Mouse (Mus musculus) neural tube, embryonic 11.5 days (tissue): ENCODE data around the gene Hnrnpll. TPM values are rescaled to one million over a fixed set of nuclear protein-coding genes. Genes with fewer than 3 reads are reported as not detected.
"Not testable (repeated sequence)": the region's sequence is repeated elsewhere in the genome, so short reads cannot be mapped to it uniquely, and the experiment has no call there.

Experiments used
- ATAC-seq: fragments of 200-750 bp; cut with Nextera tagmentation; 2 replicates; pipeline ENCODE4 v1.8.0; 2017; ENCODE audit warnings: moderate number of reproducible peaks, mild to moderate bottlenecking, moderate TSS enrichment, moderate library complexity; ENCODE audit not compliant: insufficient read depth, low FRiP score, low TSS enrichment
- DNase-seq: peaks from one replicate; pipeline ENCODE4 v3.0.0-alpha.2; 2015; ENCODE audit warnings: low spot score
- H3K27ac ChIP-seq: fragments of 300-500 bp; sonication (generic); 2 replicates; pipeline ENCODE4 v1.5.1; 2014; ENCODE audit warnings: low read depth, mild to moderate bottlenecking, low read length
- H3K27me3 ChIP-seq: fragments of 300-500 bp; sonication (generic); 2 replicates; pipeline ENCODE4 v1.6.1; 2014; ENCODE audit warnings: mild to moderate bottlenecking, low read length, mixed read lengths; ENCODE audit not compliant: control insufficient read depth, insufficient read depth
- H3K36me3 ChIP-seq: fragments of 300-500 bp; sonication (generic); 2 replicates; pipeline ENCODE4 v1.6.1; 2014; ENCODE audit warnings: mild to moderate bottlenecking, low read length, moderate library complexity, mixed read lengths; ENCODE audit not compliant: control insufficient read depth, insufficient read depth
- H3K4me1 ChIP-seq: fragments of 300-500 bp; sonication (generic); 2 replicates; pipeline ENCODE4 v1.6.1; 2014; ENCODE audit warnings: low read length, mixed read lengths; ENCODE audit not compliant: control insufficient read depth, insufficient read depth
- H3K4me2 ChIP-seq: fragments of 300-500 bp; sonication (generic); 2 replicates; pipeline ENCODE4 v1.6.1; 2014; ENCODE audit warnings: low read depth, mild to moderate bottlenecking, moderate library complexity
- H3K4me3 ChIP-seq: fragments of 300-500 bp; sonication (generic); 2 replicates; pipeline ENCODE4 v1.5.1; 2014; ENCODE audit warnings: low read depth, low read length
- H3K9ac ChIP-seq: fragments of 300-500 bp; sonication (generic); 2 replicates; pipeline ENCODE4 v1.6.1; 2014; ENCODE audit warnings: mild to moderate bottlenecking, low read length
- H3K9me3 ChIP-seq: fragments of 300-500 bp; sonication (generic); 2 replicates; pipeline ENCODE4 v1.6.1; 2016; ENCODE audit warnings: low read length; ENCODE audit not compliant: control insufficient read depth
- WGBS: fragments of 180-500 bp; shearing (Covaris S2); extraction: QIAGEN DNeasy Blood & Tissue Kit; methylation state at CpG from one replicate; pipeline ENCODE4 v1.1.7; 2014; 5-methylcytosine and 5-hydroxymethylcytosine counted together
- polyA plus RNA-seq: library from polyadenylated mRNA; unstranded; fragments of >200 nt; fragmentation: Nextera tagmentation; extraction: Ambion mirVana; gene quantifications from 2 replicates; pipeline ENCODE4 v1.2.1, GENCODE M21; 2014

Gene Hnrnpll
- polyA plus RNA-seq, 1 experiment from 2014 or later, result 117 TPM

DNA sequence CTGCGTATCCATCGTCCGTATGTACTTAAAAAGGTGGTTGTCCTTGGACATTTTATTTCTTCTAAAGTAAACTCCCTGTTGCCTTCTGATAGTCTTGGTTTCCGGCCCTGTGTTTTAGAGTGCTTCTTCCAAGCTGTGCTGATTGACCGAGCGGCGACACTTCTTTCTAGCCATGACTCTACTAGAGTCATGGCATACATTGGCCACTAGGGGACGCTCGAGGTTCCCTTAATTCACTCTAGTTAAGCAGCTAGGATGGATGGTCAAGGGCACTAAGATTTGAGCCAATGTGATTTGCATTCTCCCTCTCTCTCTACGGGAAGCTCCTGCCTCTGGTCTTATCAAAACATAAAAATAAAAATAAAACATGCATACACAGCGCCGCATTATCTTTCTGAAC is 44.7 kb downstream of the Hnrnpll start:
- Histone ChIP-seq H3K4me2 (no peak overlapping the region), H3K9ac (no peak overlapping the region), H3K27me3 (no peaks in the 10 kb centered on the region), H3K4me3 (no peak overlapping the region), H3K4me1 (peaks cover 4% of the 10 kb centered on the region), H3K36me3 (no peaks in the 10 kb centered on the region), H3K9me3 (no peaks in the 10 kb centered on the region), H3K27ac (no peak overlapping the region)
- DNase-seq, result peak; percentile 60
- no peak for ATAC-seq
- 48% methylated on average over 12 of the region's 12 CpGs for WGBS

DNA sequence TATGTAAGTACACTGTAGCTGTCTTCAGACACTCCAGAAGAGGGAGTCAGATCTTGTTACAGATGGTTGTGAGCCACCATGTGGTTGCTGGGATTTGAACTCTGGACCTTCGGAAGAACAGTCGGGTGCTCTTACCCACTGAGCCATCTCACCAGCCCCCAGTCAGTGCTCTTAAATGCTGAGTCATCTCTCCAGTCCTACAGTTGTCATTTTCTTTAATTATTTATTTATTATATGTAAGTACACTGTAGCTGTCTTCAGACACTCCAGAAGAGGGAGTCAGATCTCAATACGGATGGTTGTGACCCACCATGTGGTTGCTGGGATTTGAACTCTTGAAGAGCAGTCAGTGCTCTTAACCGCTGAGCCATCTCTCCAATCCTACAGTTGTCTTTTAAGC is 45.7 kb downstream of the Hnrnpll start:
- H3K27ac ChIP-seq, H3K9ac ChIP-seq, H3K36me3 ChIP-seq, H3K4me3 ChIP-seq, ATAC-seq, H3K4me1 ChIP-seq, H3K9me3 ChIP-seq, H3K27me3 ChIP-seq, H3K4me2 ChIP-seq, DNase-seq: not testable (repeated sequence)
- WGBS, result 89% methylated on average over 4 of the region's 4 CpGs

DNA sequence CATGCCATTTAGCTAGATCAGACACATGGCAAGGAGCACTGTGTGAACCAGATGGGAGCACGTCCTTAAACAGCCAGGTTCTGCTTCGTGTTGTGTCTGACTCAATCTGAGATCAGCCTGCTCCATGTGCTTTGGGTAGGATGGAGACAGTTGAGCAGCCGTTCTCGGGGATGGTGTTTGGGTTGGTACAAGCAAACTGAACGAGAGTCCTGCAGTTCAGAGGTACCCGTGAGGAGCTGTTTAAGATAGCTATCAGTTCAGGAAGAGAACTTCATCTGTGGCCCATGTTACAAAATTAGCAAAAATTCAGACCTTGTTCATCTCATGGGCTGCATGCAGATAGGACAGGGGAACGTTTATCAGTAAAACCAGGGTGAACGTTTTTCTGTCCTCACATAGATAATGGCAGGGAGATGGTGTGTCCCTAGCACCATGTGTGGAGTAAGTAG is 47.7 kb downstream of the Hnrnpll start:
- 87% methylated on average over 8 of the region's 8 CpGs for WGBS
- peaks cover 7% of the 10 kb centered on the region for H3K4me1 ChIP-seq
- no peak overlapping the region for H3K27ac ChIP-seq

DNA sequence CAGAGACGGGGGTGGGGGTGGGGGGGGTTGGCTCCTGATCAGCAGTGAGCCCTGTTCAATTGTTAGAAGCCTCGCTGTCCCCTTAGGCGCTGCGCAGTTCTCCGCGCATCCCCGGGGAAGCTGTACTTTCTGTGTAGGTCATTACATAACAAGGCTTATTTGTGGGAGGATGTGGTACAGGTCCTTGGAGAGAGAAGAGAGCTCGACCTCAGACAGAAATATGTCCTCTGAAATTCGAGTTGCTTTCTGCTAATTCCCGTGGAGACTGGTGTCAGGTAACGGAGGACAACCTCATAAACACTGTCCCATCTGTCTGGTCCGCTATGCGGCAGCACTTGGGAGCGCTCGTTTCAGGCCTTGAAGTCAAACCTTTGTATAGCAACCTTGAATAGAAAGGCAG is 52.2 kb downstream of the Hnrnpll start:
- H3K4me1 ChIP-seq, result peaks cover 9% of the 10 kb centered on the region; the same call in 1 of the 2 replicates
- peak; percentile 21 for DNase-seq
- H3K27ac ChIP-seq, result no peak overlapping the region
- no peaks in the 10 kb centered on the region for H3K27me3 ChIP-seq
- H3K4me2 ChIP-seq, result no peak overlapping the region
- WGBS, result 29% methylated on average over 15 of the region's 15 CpGs
- H3K4me3 ChIP-seq, result no peak overlapping the region
- no peak for ATAC-seq
- no peaks in the 10 kb centered on the region for H3K36me3 ChIP-seq
- H3K9ac ChIP-seq, result no peak overlapping the region
- H3K9me3 ChIP-seq, result no peaks in the 10 kb centered on the region

More for the DNA sequence above, 47.7 kb downstream of the Hnrnpll start:
- ATAC-seq (no peak), DNase-seq (no peak)
- no peaks in the 10 kb centered on the region for H3K9me3 ChIP-seq
- no peak overlapping the region for H3K4me2 ChIP-seq
- H3K4me3 ChIP-seq, result no peak overlapping the region
- no peaks in the 10 kb centered on the region for H3K27me3 ChIP-seq
- no peak overlapping the region for H3K9ac ChIP-seq
- no peaks in the 10 kb centered on the region for H3K36me3 ChIP-seq

DNA sequence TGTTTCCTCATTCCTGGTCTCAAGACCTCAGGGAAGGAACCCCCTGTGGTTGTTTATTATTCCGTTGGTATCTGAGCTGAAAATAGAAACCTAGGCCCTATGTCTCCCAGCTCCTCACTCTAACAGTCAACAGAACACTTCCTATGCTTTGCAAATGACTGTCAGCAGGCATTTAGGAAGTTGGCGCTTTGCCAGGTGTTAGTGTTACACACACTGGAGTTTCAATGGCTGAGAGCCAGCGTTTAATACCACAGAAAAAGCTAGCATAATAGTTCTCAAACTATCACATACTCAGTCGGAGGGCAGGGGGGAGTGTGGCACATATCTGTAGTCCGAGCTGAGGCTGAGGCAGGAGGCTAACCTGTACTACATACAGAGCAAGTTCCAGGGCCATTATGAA is 53.3 kb downstream of the Hnrnpll start:
- no peak overlapping the region for H3K27ac ChIP-seq
- H3K4me1 ChIP-seq, result peaks cover 9% of the 10 kb centered on the region; the same call in 1 of the 2 replicates
- H3K4me2 ChIP-seq, result no peak overlapping the region
- ATAC-seq, result no peak
- no peak overlapping the region for H3K4me3 ChIP-seq
- WGBS, result 52% methylated on average over 5 of the region's 5 CpGs
- no peaks in the 10 kb centered on the region for H3K36me3 ChIP-seq
- no peaks in the 10 kb centered on the region for H3K9me3 ChIP-seq
- no peak overlapping the region for H3K9ac ChIP-seq
- H3K27me3 ChIP-seq, result no peaks in the 10 kb centered on the region
- DNase-seq, result peak; percentile 59

DNA sequence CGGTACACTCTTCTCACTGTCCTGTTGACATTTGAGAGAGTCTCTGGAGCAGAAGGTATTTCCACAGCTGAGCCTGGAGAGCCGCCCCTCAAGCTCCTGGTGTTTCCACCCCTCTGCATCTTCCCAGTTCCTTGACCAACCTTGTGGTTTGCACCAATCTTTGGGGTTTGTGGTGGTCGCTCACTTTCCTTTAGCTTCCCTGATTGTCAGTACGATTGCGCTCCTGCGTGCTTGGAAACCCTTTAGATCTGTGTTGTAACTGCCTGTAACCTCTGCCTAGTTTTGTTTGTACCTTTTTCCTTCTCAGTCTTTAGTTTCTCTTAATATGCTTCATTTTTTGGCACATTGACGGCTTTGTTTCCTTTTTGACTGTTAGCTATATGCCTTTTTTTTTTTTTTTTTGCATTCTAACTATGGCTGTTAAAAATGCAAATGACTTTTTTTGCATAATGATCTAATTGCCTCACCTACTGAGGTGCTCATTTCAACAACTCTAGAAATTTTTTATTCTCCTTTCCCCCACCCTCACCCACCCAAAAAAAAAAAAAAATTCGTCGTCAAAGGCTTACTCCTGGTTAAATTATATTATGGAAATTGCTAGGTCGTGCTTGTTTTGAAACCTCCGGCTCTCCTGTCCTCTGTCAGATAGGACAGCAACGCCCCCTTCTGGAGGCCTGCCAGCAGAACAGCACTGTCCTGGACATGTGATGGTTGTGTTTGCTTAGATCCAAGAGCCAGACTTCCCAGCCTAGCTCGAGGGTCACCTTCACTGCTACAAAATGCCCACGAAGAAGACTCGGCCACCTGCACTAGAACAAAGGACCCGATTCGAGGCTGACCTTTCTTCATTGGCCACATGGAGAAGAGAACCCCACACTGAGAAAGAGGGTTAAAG is 57.5 kb downstream of the Hnrnpll start:
- H3K4me2 ChIP-seq, result no peak overlapping the region
- H3K27ac ChIP-seq, result no peak overlapping the region
- 50% methylated on average over 17 of the region's 17 CpGs for WGBS
- H3K9me3 ChIP-seq, result no peaks in the 10 kb centered on the region
- 0 out of 2 replicates have a peak, but pooled peaks cover 6% of the 10 kb centered on the region for H3K4me1 ChIP-seq
- no peak overlapping the region for H3K4me3 ChIP-seq
- no peak overlapping the region for H3K9ac ChIP-seq
- no peaks in the 10 kb centered on the region for H3K27me3 ChIP-seq
- DNase-seq, result peak; percentile 54
- no peaks in the 10 kb centered on the region for H3K36me3 ChIP-seq
- ATAC-seq, result no peak

DNA sequence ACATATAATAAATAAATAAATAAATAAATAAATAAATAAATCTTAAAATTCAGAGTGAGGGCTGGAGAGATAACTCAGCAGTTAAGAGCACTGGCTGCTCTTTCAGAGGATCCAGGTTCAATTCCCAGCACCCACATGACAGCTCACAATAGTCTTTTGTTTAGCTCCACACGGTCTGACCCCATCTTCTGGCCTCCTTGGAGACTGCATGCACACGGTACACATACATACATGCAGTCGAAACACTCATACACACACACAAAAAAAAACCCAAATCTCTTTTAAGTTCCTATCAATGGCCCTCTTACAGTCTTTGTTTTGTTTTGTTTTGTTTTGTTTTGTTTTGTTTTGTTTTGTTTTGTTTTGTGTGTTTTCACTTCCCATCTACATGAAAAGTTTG is 58.3 kb downstream of the Hnrnpll start:
- not testable (repeated sequence) for ATAC-seq, H3K27ac ChIP-seq
- 87% methylated on average over 3 of the region's 3 CpGs for WGBS

DNA sequence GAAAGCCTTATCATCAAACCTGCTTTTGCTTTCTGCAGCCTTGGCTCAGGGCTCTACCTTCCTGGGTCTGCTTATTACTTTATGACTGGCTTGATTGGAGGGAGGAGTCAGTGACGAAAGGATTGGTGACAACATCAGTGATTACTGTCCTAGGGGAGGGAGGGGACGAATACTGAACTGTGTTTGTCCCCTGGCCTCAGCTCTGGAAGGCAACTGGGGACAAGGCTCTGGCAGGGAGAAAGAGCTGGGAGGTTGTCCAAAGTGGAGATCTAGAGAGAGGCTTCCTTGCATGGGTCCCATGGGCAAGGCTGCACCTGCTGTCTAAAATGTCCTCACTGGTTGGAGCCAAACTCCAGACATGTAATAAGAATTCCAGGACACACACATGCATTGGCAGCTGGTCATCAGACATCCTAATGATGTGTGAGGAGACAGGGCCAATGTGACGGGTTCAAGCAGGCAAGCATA is 59.7 kb downstream of the Hnrnpll start:
- Histone ChIP-seq H3K9me3 (no peaks in the 10 kb centered on the region), H3K36me3 (no peaks in the 10 kb centered on the region), H3K4me3 (no peak overlapping the region), H3K9ac (no peak overlapping the region), H3K27ac (no peak overlapping the region), H3K4me1 (0 out of 2 replicates have a peak, but pooled peaks cover 6% of the 10 kb centered on the region), H3K4me2 (no peak overlapping the region), H3K27me3 (no peaks in the 10 kb centered on the region)
- ATAC-seq (no peak), DNase-seq (no peak)
- WGBS, result 57% methylated on average over 3 of the region's 3 CpGs

More for the DNA sequence above, 58.3 kb downstream of the Hnrnpll start:
- H3K4me1 ChIP-seq, H3K4me2 ChIP-seq, H3K9me3 ChIP-seq, H3K4me3 ChIP-seq, H3K9ac ChIP-seq, H3K27me3 ChIP-seq, H3K36me3 ChIP-seq, DNase-seq: not testable (repeated sequence)

DNA sequence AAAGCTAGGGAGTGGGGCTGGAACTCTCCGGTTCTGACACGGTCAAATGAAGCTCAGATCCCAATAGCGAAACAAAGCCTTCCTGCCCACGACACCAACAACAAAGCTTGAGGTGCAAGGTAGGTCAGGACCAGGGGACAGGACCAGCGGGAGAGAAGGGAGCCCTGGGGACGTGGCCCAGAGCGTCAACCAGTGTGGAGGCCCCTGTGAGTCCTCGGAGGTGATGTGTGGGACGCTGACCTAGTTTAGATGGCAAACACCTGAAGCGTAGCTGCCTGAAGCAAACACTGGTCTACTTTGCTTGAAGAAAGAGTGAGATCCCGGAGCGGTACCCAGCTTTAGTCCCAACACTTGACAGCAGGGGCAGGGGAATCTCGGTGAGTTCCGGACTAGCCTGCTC is 62.5 kb downstream of the Hnrnpll start:
- H3K36me3 ChIP-seq, result no peaks in the 10 kb centered on the region
- H3K9ac ChIP-seq, result no peak overlapping the region
- DNase-seq, result no peak
- H3K4me2 ChIP-seq, result no peak overlapping the region
- 91% methylated on average over 14 of the region's 14 CpGs for WGBS
- no peaks in the 10 kb centered on the region for H3K9me3 ChIP-seq
- H3K4me3 ChIP-seq, result no peak overlapping the region
- no peaks in the 10 kb centered on the region for H3K27me3 ChIP-seq
- no peak for ATAC-seq
- no peaks in the 10 kb centered on the region for H3K4me1 ChIP-seq
- no peak overlapping the region for H3K27ac ChIP-seq
